ENCODE assay signal across 10 mouse cellular contexts in genomic region chr15:31611027-31611426, GRCm38 (mm10). TPM values are rescaled to one million over a fixed set of nuclear protein-coding genes. Genes with fewer than 3 reads are reported as not detected.
A peak's percentile ranks its signal among the peaks of the same experiment; 100 is the strongest.
DNase-seq lines count a peak whose midpoint lies in the region; ATAC-seq and TF ChIP-seq lines count a peak whose summit lies in the region.
"Had no signal": no experiment of that assay in that cellular context is flagged by ENCODE, and none has a peak within 500 bp of the region (broad histone marks: within the 10 kb centered on the region; RNA-seq: fewer than 3 reads in every experiment).

No protein-coding gene starts in this region.

- no peak; the same call in 1 of the 2 replicates for ATAC-seq in heart, postnatal 0 days (ENCODE audit: insufficient read depth, low read depth)
- ATAC-seq in neural tube, embryonic 13.5 days (ENCODE audit: low read depth), result 0 out of 2 replicates have a peak, but pooled peaks have one; percentile 73

- H3K4me2 ChIP-seq in heart, postnatal 0 days (ENCODE audit: low read depth, low read length), result no peak overlapping the region
- no peak overlapping the region for H3K4me2 ChIP-seq in neural tube, embryonic 13.5 days
- H3K4me2 ChIP-seq: heart, embryonic 15.5 days had no signal

- H3K4me1 ChIP-seq in heart, postnatal 0 days (ENCODE audit: control insufficient read depth, insufficient read depth), result no peaks in the 10 kb centered on the region
- no peaks in the 10 kb centered on the region for H3K4me1 ChIP-seq in embryonic facial prominence, embryonic 10.5 days
- H3K4me1 ChIP-seq in neural tube, embryonic 13.5 days (replicated peaks), result no peaks in the 10 kb centered on the region

- no peak overlapping the region for H3K27ac ChIP-seq in heart, postnatal 0 days (ENCODE audit: low read depth)
- no peak overlapping the region for H3K27ac ChIP-seq in embryonic facial prominence, embryonic 10.5 days (replicated peaks)
- no peak overlapping the region for H3K27ac ChIP-seq in neural tube, embryonic 13.5 days (replicated peaks)
- H3K27ac ChIP-seq: heart, embryonic 15.5 days had no signal

- peak; percentile 39 for DNase-seq in heart, postnatal 0 days (ENCODE audit: low spot score)
- DNase-seq in heart, adult 8-10 months (ENCODE audit: low spot score), result no peak
- peak; percentile 33 for DNase-seq in ovary, postnatal 36 days (ENCODE audit: low spot score)
- DNase-seq in ovary, postnatal 10 days (ENCODE audit: low spot score), result no peak
- peak; percentile 55 for DNase-seq in embryonic facial prominence, embryonic 10.5 days (ENCODE audit: low spot score)
- DNase-seq in left cerebral cortex, adult 18-20 months (ENCODE audit: low spot score in 2 of 2), result no peak
- DNase-seq in spleen, postnatal 14 days (ENCODE audit: low spot score in 2 of 2), result no peak

- WGBS in heart, postnatal 0 days, result 69% methylated on average over 3 of the region's 3 CpGs
- WGBS in embryonic facial prominence, embryonic 10.5 days, result 74% methylated on average over 3 of the region's 3 CpGs
- 67% methylated on average over 3 of the region's 3 CpGs for whole genome bisulfite sequencing in neural tube, embryonic 13.5 days

- H3K9ac ChIP-seq in heart, postnatal 0 days (replicated peaks; ENCODE audit: low read depth, low read length), result no peak overlapping the region
- no peak overlapping the region for H3K9ac ChIP-seq in neural tube, embryonic 13.5 days
- H3K9ac ChIP-seq: heart, embryonic 15.5 days had no signal

- H3K36me3 ChIP-seq in heart, postnatal 0 days (replicated peaks; ENCODE audit: control insufficient read depth, insufficient read depth, low read length), result peaks cover 12% of the 10 kb centered on the region; the same call in 1 of the 2 replicates
- H3K36me3 ChIP-seq in embryonic facial prominence, embryonic 10.5 days (replicated peaks), result peaks cover 23% of the 10 kb centered on the region
- H3K36me3 ChIP-seq in neural tube, embryonic 13.5 days, result no peaks in the 10 kb centered on the region
- H3K36me3 ChIP-seq: heart, embryonic 15.5 days had no signal

- no peak for TF ChIP-seq EP300 in heart, postnatal 0 days (IDR thresholded peaks at IDR 0.05; ENCODE audit: low read depth)

- H3K27me3 ChIP-seq in heart, postnatal 0 days (ENCODE audit: control insufficient read depth, insufficient read depth, low read length), result no peaks in the 10 kb centered on the region
- no peaks in the 10 kb centered on the region for H3K27me3 ChIP-seq in embryonic facial prominence, embryonic 10.5 days (replicated peaks; ENCODE audit: low read depth, poor library complexity, severe bottlenecking)
- H3K27me3 ChIP-seq in neural tube, embryonic 13.5 days, result no peaks in the 10 kb centered on the region
- H3K27me3 ChIP-seq: heart, embryonic 15.5 days; megakaryocyte, embryonic 14.5 days had no signal

- no peaks in the 10 kb centered on the region for H3K9me3 ChIP-seq in heart, postnatal 0 days (replicated peaks; ENCODE audit: control insufficient read depth, low read length)
- H3K9me3 ChIP-seq in embryonic facial prominence, embryonic 10.5 days, result no peaks in the 10 kb centered on the region
- no peaks in the 10 kb centered on the region for H3K9me3 ChIP-seq in neural tube, embryonic 13.5 days
- H3K9me3 ChIP-seq: heart, embryonic 15.5 days; megakaryocyte, embryonic 14.5 days had no signal

- no peak overlapping the region for H3K4me3 ChIP-seq in heart, postnatal 0 days (ENCODE audit: low read depth, low read length)
- no peak overlapping the region for H3K4me3 ChIP-seq in embryonic facial prominence, embryonic 10.5 days
- no peak overlapping the region for H3K4me3 ChIP-seq in neural tube, embryonic 13.5 days
- H3K4me3 ChIP-seq: heart, embryonic 15.5 days; megakaryocyte, embryonic 14.5 days had no signal

- TF ChIP-seq CTCF in heart, postnatal 0 days (IDR thresholded peaks at IDR 0.05; ENCODE audit: low read depth), result peak; percentile 59

RNA-seq across cellular contexts. Expression of gene Fam173b, which starts 9.4 kb away (rescaled TPM):
- total RNA-seq in heart, postnatal 0 days (2014; rRNA removed; ENCODE audit: low replicate concordance), result 9.7 and 15.1 TPM in 2 replicates
- polyA plus RNA-seq in heart, postnatal 0 days (2015; fragmentation: Nextera tagmentation; extraction: Ambion mirVana), result 13.4 and 15.3 TPM in 2 replicates
- 10 to 100 TPM; 17.2 to 22.2 (median 20.3) TPM for total RNA-seq in heart, adult 8-10 months (2022)
- polyA plus RNA-seq in embryonic facial prominence, embryonic 10.5 days (2016; fragmentation: Nextera tagmentation; extraction: Ambion mirVana), result 13.4 and 14.7 TPM in 2 replicates
- polyA plus RNA-seq in neural tube, embryonic 13.5 days (2015; fragmentation: Nextera tagmentation; extraction: Ambion mirVana), result 10.8 and 11.0 TPM in 2 replicates
- 10 to 100 TPM; 11.2 to 11.3 TPM for total RNA-seq in left cerebral cortex, adult 18-20 months (2021)

RNA-seq across cellular contexts. Expression of gene Cct5, which starts 9.4 kb away (rescaled TPM):
- total RNA-seq in heart, postnatal 0 days (2014; rRNA removed; ENCODE audit: low replicate concordance), result 209 and 215 TPM in 2 replicates
- 239 and 243 TPM in 2 replicates for polyA plus RNA-seq in heart, postnatal 0 days (2015; fragmentation: Nextera tagmentation; extraction: Ambion mirVana)
- total RNA-seq in heart, adult 8-10 months (2022), result 100 to 1,000 TPM; 123 to 130 (median 127) TPM
- 782 and 839 TPM in 2 replicates for polyA plus RNA-seq in embryonic facial prominence, embryonic 10.5 days (2016; fragmentation: Nextera tagmentation; extraction: Ambion mirVana)
- polyA plus RNA-seq in neural tube, embryonic 13.5 days (2015; fragmentation: Nextera tagmentation; extraction: Ambion mirVana), result 542 and 545 TPM in 2 replicates
- 100 to 1,000 TPM; 193 to 201 TPM for total RNA-seq in left cerebral cortex, adult 18-20 months (2021)

RNA-seq across cellular contexts. Expression of gene Cmbl, which starts 45.8 kb away (rescaled TPM):
- total RNA-seq in heart, postnatal 0 days (2014; rRNA removed; ENCODE audit: low replicate concordance), result 20.8 and 41.0 TPM in 2 replicates
- polyA plus RNA-seq in heart, postnatal 0 days (2015; fragmentation: Nextera tagmentation; extraction: Ambion mirVana), result 22.1 and 22.8 TPM in 2 replicates
- 10 to 100 TPM; 31.4 to 42.1 (median 34.4) TPM for total RNA-seq in heart, adult 8-10 months (2022)
- polyA plus RNA-seq in embryonic facial prominence, embryonic 10.5 days (2016; fragmentation: Nextera tagmentation; extraction: Ambion mirVana), result 2.3 and 2.5 TPM in 2 replicates
- 3.1 and 4.0 TPM in 2 replicates for polyA plus RNA-seq in neural tube, embryonic 13.5 days (2015; fragmentation: Nextera tagmentation; extraction: Ambion mirVana)
- 10 to 100 TPM; 17.0 to 20.2 TPM for total RNA-seq in left cerebral cortex, adult 18-20 months (2021)

Comparison
In these comparisons a context has a peak if more than half of its experiments do, and no peak if none do; other contexts are left out.
1. DNase-seq: peak in heart, postnatal 0 days (single experiment), ovary, postnatal 36 days (single experiment) and embryonic facial prominence, embryonic 10.5 days (single experiment); none in heart, adult 8-10 months (single experiment), ovary, postnatal 10 days (single experiment), left cerebral cortex, adult 18-20 months (0 of 2) and spleen, postnatal 14 days (0 of 2).